Mouse (Mus musculus) left cerebral cortex, postnatal 36 days (tissue): ENCODE results near the gene Clpb. TPM values are rescaled to one million over a fixed set of nuclear protein-coding genes. Genes with fewer than 3 reads are reported as not detected.

Source experiments
- DNase-seq, 2 experiments: peaks; one replicate each; pipeline ENCODE4 v3.0.0; 2021 to 2022; ENCODE audit warnings: low spot score in 2 of 2, mixed read lengths in 1 of 2
- intact Hi-C: fragments of 180-260 bp; cut with DNase I; formaldehyde crosslinking; loops from one replicate; pipeline ENCODE4 v1.15.1; 2025
- total RNA-seq, 2 experiments: library from RNA; stranded (reverse); gene quantifications; 2 replicates each; pipeline ENCODE4 v1.2.3; 2021

The Clpb gene
- total RNA-seq, 2 experiments from 2014 or later = 55.2 to 60.3 TPM

- DNase-seq = no peak
- intact Hi-C loops = no loop called here
Measured at GRCm38 (mm10) chr7:101709586-101709985, 46.2 kb downstream of the Clpb start.

GRCm38 (mm10) chr7:101710236-101710635 lies 46.8 kb downstream of the Clpb start:
- intact Hi-C loops = no loop called here

DNA sequence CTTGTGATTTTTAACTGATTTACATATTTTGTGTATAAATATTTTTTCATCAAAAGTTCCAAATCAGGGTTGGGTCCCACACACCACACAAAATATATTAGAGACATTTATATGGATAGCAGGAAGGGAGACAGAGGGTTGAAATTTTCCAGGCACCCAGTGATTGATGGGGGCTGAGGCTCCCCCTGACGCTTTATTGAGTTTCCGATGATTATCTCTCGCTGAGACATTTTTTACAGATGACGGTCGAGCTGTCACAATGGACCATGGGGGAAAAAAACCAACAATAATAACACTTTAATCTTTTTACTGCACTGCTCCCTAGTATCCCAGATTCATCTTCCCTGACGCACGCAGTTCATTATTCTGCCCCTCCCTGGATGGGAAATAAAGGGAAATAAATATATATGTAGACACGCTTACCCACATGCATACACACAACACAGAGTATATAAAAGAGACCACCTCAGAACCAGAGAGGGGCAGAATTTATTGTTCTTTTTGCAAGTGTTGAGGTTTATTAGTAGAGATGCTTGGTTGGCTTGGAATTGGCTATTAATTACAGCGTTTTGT lies 50.5 kb downstream of the Clpb start:
- intact Hi-C loops = no loop called here
- DNase-seq = no peak

More at GRCm38 (mm10) chr7:101710236-101710635, 46.8 kb downstream of the Clpb start:
- no peak for DNase-seq

- DNase-seq = no peak
- intact Hi-C loops = no loop called here
Measured at GRCm38 (mm10) chr7:101715041-101715551, 51.7 kb downstream of the Clpb start.

- no peak for DNase-seq
Measured at GRCm38 (mm10) chr7:101720356-101720755, 56.9 kb downstream of the Clpb start.

DNA sequence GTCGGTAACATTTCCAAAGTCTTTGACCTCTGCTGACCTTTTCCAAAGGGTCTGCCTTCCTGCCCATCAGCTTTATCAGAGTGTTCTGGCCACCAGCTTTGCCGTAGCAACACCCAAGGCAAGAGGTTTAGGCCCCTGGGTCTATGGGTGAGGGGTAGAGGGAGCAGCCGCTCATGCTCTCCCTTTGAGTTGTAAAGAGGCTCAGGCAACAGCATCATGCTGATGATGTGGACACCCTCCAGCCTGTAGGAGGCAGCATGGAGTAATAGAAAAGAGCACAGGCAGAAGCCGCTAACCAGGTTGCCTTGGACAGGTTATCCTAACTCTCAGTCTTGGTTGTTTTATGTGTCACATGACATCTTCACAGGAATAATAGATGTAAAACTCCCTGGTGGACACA lies 61.6 kb downstream of the Clpb start:
- intact Hi-C loops = no loop called here

More at GRCm38 (mm10) chr7:101720356-101720755, 56.9 kb downstream of the Clpb start:
- intact Hi-C loops = loop anchor here (1.0 kb wide), 1 partner anchor 11 kb away; no protein-coding TSS in a partner anchor

GRCm38 (mm10) chr7:101726980-101727379 lies 63.5 kb downstream of the Clpb start:
- DNase-seq = no peak
- intact Hi-C loops = no loop called here

More for the DNA sequence above, 61.6 kb downstream of the Clpb start:
- DNase-seq = no peak

DNA sequence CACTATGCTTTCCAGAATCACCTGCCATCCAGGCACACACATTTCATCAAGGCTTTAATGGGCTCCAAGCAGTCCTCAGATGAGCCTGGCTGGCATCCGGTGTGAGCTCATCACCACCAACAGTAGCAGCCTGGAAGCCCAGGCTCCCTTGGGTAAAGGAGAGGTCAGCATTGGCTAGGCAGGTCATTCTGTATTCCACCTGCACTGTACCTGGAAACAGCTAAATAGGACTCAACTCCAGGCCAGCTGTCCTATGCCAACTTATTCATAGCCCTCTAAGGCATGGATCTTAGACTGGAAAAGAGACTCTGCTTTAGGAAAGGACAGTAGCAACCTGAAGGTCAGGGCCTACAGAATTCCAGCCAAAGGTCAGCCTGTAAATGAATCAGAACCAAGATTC lies 68.7 kb downstream of the Clpb start:
- intact Hi-C loops = no loop called here
- DNase-seq = no peak

DNA sequence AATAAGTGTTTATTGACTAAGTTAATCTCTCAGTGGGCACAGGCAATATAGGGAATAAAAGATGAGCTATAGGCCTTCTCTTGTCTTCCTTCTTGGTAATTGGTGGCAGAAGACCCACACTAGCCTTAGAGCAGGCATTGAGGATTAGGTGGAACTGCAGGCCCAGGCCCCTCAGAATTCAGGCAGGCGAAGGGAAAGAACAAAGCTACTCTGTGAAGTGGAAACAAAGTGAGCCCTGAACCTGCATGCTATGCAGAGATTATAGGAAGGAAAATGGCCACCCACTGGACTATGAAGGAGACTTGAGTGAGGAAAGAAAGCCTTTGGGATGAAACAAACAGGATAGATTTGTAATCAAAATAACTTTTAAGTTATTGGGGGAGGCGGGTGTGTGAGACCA lies 69.6 kb downstream of the Clpb start:
- no peak for DNase-seq
- intact Hi-C loops = no loop called here

- intact Hi-C loops = no loop called here
Measured at GRCm38 (mm10) chr7:101735297-101735696, 71.9 kb downstream of the Clpb start.

DNA sequence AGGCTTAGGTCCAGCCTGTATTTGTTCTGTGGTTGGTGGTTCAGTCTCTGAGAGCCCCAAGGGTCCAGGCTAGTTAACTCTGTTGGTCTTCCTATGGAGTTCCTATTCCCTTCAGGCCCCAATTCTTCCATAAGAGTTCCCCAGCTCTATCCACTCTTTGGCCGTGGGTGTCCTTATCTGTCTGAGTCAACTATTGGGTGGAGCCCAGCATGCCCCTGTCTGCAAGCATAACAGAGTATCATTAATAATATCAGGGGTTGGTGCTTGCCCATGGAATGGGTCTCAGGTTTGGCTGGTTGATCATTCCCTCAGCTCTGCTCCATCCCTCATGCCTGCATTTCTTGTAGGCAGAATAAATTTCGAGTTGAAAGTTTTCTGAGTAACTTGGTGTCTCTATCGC lies 74.3 kb downstream of the Clpb start:
- intact Hi-C loops = no loop called here
- DNase-seq = no peak

More at GRCm38 (mm10) chr7:101735297-101735696, 71.9 kb downstream of the Clpb start:
- no peak for DNase-seq

- DNase-seq = no peak
- intact Hi-C loops = no loop called here
Measured at GRCm38 (mm10) chr7:101739602-101740001, 76.2 kb downstream of the Clpb start.

GRCm38 (mm10) chr7:101743487-101743886 lies 80.1 kb downstream of the Clpb start:
- no peak for DNase-seq
- intact Hi-C loops = no loop called here

DNA sequence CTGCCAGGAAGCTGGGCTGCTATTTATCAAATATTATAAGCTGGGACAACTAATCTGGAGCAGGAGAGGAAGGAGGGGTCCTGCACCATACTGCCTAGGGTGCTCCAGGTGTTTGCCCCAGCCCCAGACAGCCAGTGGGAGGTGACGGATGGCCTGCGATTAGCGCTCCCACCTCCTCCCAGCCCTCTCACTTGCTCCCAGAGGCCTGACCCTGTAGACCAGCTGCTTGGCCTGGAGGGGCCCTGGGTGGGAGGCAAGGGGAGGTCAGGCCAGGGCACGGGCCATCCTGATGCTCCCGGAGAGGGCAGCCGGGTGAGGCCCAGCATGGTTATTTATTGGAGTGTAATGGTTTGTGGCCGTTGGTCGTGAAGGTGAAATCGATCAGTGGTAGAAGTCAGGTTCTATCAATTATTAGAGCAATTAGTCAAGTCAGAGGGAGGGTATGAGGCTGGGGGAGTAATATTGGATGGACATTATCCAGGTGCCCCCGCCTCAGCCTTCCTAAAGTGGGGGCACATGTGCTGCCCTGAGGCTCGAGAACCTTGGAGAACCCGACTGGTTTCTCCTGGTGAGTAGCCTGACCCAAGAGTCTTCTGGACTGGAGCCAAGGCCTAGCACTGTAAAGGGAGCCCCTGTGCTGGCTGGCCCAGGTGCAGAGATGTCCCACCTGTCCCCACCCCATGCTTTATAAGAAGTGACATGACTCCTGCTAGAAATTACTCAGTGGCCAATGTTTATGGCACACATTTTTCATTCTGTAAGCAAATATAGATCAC lies 83.3 kb downstream of the Clpb start:
- intact Hi-C loops = no loop called here
- no peak for DNase-seq

DNA sequence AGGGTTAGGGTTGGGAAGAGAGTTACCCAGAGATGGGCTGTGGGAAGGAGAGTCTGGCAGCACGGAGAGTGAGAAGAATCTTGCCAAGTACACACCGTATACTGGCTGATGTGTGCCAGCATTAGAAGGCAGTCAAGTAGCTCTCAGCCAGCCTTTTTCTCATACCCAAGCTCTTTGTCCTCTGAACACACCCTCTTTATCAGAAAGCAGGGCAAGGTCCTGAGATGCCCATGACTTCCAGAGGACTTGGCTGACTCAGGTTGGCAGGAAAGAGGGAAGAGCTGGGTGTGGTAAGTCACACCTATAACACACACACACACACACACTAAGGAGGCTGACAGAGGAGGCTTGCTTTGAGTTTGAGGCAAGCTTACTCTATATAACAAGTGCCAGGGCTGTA lies 86.8 kb downstream of the Clpb start:
- intact Hi-C loops = no loop called here

DNA sequence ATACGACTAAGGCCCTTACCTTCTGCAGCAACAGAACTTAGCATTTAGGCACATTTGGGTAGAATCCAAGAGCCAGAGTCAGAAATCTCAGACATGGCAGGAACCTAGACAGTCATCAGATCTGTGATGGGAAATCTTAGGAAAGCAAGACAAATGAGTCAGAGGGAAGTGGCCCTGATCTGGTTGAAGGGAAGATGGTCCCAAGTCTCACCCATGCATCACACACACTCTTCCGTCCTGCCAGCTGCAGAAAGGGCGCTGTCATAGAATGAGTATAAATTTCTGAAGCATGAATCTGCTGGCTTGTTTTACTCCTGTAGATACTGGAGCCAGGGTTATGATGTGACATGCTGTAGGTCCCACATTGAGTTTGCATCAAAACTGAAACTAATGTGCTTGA lies 88.9 kb downstream of the Clpb start:
- no peak for DNase-seq
- intact Hi-C loops = no loop called here

More for the DNA sequence above, 86.8 kb downstream of the Clpb start:
- no peak for DNase-seq

DNA sequence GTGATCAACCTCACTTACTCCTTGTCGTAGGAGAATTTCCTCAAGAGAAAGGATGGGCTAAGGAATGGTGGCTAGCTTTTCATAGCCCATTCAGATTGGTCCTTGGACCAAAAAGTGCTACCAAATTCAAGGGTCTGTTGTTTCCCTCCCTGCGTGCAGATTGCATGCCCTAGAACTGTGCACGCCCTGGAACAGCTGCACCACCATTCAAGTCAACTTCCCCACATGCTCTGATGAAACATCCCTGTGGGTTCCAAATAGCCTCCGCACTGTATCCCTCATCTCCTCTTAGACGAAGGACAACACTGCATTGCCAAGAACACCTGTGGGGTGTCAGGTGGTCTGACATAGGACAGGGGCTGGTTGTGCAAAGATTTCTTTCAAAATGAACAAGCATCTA lies 90.1 kb downstream of the Clpb start:
- no peak for DNase-seq
- intact Hi-C loops = no loop called here

GRCm38 (mm10) chr7:101754416-101754815 lies 91.0 kb downstream of the Clpb start:
- no peak for DNase-seq
- intact Hi-C loops = no loop called here

GRCm38 (mm10) chr7:101755301-101755700 lies 91.9 kb downstream of the Clpb start:
- intact Hi-C loops = no loop called here

DNA sequence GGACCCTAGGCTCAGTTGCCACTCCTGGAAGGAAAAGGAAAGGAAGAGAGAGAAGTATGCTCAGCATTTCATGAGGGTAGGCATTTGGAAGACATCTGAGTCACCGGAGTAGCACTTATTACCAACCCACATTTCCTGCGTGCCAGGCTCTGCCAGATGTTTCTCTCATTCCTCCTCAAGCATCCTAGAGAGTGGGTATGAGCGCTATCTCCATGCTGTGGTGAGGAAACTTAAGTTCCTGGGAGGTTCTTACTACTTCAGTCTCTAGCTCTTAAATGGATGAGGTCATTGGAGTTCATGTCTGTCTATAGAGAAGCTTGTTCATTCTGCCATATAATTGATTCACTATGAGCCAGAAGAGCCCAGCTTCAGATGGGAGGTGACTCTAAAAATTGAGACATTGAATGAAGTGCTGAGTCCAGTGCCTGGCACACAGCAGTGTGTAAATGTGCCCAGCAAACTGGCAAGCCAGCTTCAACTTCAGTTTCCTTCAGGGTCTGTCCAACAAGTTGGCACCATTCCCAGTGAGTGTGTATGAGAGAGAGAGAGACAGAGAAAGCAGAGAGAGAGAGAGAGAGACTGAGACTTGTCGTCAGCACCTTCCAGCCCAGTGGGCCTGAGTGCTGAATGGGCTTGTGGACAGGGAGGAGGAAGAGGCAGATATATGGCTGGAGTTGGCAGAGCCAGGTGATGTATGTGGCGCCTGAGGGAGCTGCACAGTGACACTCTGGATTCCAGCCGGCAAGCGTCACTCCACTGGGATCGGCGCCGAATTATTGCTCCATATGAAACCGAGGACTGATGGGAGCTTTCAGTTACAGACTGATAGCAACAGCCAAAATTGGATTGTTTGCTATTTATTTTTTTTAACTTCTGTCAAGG lies 98.7 kb downstream of the Clpb start:
- intact Hi-C loops = no loop called here
- no peak for DNase-seq

More at GRCm38 (mm10) chr7:101755301-101755700, 91.9 kb downstream of the Clpb start:
- no peak for DNase-seq
